Mouse (Mus musculus) liver, embryonic 11.5 days (tissue): Measurements from ENCODE around the gene C2cd2. TPM values are rescaled to one million over a fixed set of nuclear protein-coding genes. Genes with fewer than 3 reads are reported as not detected.
"Not testable (repeated sequence)": the region's sequence is repeated elsewhere in the genome, so short reads cannot be mapped to it uniquely, and the experiment has no call there.

Experiments
- ATAC-seq: fragments of 200-750 bp; cut with Nextera tagmentation; replicated peaks from 2 replicates; pipeline ENCODE4 v1.8.0; 2017; ENCODE audit warnings: moderate number of reproducible peaks, mild to moderate bottlenecking, moderate TSS enrichment, moderate library complexity; ENCODE audit not compliant: low FRiP score
- DNase-seq: peaks from one replicate; pipeline ENCODE4 v3.0.0-alpha.2; 2017; ENCODE audit warnings: low spot score
- H3K27ac ChIP-seq: fragments of 300-500 bp; sonication (generic); 2 replicates; pipeline ENCODE4 v1.5.1; 2014; ENCODE audit warnings: mild to moderate bottlenecking, low read depth, low read length, control low read depth
- H3K27me3 ChIP-seq: fragments of 300-500 bp; sonication (generic); replicated peaks from 2 replicates; pipeline ENCODE4 v1.6.1; 2014; ENCODE audit warnings: low read length, mixed read lengths; ENCODE audit not compliant: control insufficient read depth, insufficient read depth
- H3K36me3 ChIP-seq: fragments of 300-500 bp; sonication (generic); 2 replicates; pipeline ENCODE4 v1.6.1; 2014; ENCODE audit warnings: mild to moderate bottlenecking, low read length, moderate library complexity, mixed read lengths; ENCODE audit not compliant: control insufficient read depth, insufficient read depth
- H3K4me1 ChIP-seq: fragments of 300-500 bp; sonication (generic); replicated peaks from 2 replicates; pipeline ENCODE4 v1.6.1; 2014; ENCODE audit warnings: low read length, mixed read lengths; ENCODE audit not compliant: control insufficient read depth, insufficient read depth
- H3K4me2 ChIP-seq: fragments of 300-500 bp; sonication (generic); 2 replicates; pipeline ENCODE4 v1.6.1; 2014; ENCODE audit warnings: mild to moderate bottlenecking, control low read depth, moderate library complexity
- H3K4me3 ChIP-seq: fragments of 300-500 bp; sonication (generic); 2 replicates; pipeline ENCODE4 v1.5.1; 2014; ENCODE audit warnings: low read depth, low read length, control low read depth
- H3K9ac ChIP-seq: fragments of 300-500 bp; sonication (generic); 2 replicates; pipeline ENCODE4 v1.6.1; 2014; ENCODE audit warnings: low read depth, low read length, control low read depth
- H3K9me3 ChIP-seq: fragments of 300-500 bp; sonication (generic); 2 replicates; pipeline ENCODE4 v1.6.1; 2016; ENCODE audit warnings: low read length, inconsistent platforms, mixed read lengths; ENCODE audit not compliant: control insufficient read depth
- WGBS: fragments of 180-500 bp; shearing (Covaris S2); extraction: QIAGEN DNeasy Blood & Tissue Kit; methylation state at CpG from one replicate; pipeline ENCODE4 v1.1.7; 2014; 5-methylcytosine and 5-hydroxymethylcytosine counted together
- polyA plus RNA-seq: library from polyadenylated mRNA; unstranded; fragments of >200 nt; fragmentation: Nextera tagmentation; extraction: Ambion mirVana; gene quantifications from 2 replicates; pipeline ENCODE4 v1.2.1, GENCODE M21; 2014

Gene C2cd2
- polyA plus RNA-seq = 12.1 and 12.5 TPM in 2 replicates

DNA sequence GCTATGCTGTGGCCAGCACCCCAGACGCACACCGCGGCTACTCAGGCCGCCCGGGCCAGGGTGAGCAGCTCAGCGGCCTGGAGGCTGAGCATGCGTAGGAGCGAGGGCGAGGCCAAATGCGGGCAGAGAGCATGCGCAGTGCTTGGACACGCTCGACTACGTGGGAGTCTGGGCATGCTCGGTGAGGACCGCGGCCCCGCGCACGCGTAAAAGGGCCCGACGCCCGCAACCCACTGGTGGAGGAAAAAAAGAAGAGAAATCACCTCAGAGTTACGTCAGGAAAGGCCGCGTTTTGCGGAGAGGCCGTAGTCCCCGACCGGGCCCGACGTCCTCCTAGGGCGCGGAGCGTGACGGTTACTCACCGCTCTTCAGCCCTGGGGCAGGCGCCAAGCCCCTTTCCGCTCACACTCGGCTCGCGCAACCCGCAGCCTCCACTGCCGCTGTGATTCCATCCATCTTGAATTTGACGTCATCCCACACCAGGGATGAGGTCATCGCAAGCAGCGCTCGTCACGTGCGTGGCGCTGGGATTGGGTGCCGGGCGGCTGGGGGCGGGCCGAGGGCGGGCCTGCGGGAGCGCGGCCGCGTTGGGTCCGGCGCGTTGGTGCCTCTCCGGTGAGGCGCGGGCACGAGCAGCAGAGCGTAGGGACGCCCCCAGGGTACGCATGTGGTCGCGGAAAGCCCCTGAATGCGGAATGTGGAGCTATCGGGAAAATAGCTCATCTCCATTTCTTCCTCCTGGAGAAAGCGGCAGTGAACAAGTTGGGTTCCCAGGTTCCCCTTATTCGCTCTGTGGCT, at the start of gene C2cd2, which contains the start of gene Zbtb21:
C2cd2 (minus strand) TSS at position 448 of the 798 bp plus-strand sequence.
Zbtb21 (minus strand) TSS at position 472 of the 798 bp plus-strand sequence.
- Histone ChIP-seq H3K27me3 (no peaks in the 10 kb centered on the region), H3K27ac (peak within 1 kb of the TSS; percentile 89), H3K4me1 (peaks cover 23% of the 10 kb centered on the region), H3K9me3 (no peaks in the 10 kb centered on the region), H3K36me3 (no peaks in the 10 kb centered on the region), H3K4me3 (peak within 1 kb of the TSS; percentile 85), H3K4me2 (peak within 1 kb of the TSS; percentile 94), H3K9ac (peak within 1 kb of the TSS; percentile 93)
- DNase-seq (peak; percentile 91), ATAC-seq (peak; percentile 95)
- under 1% methylated on average over 78 of the region's 78 CpGs for WGBS

DNA sequence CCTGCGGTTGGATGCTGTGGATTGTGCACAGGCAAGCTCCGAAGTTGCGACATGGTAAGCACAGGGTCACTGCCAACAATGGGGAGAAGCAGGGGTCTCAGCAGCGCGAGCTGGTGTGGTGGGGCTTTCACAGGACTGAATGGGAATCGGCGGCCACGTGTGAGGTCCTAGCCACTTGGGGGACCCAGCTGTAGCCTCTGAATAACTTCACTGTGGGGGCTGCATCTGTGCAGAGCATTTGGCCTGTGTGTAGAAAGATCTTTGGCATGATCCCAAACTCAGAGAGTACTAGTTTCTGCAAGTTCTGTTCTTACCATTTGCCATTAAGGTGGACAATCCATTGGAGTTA, 35.0 kb upstream of the C2cd2 start:
- H3K4me1 ChIP-seq, H3K27me3 ChIP-seq, DNase-seq: not testable (repeated sequence)
- Histone ChIP-seq H3K4me3 (peak overlapping the region; percentile 69), H3K4me2 (peak overlapping the region; percentile 79), H3K36me3 (peaks cover 10% of the 10 kb centered on the region; the same call in 1 of the 2 replicates), H3K27ac (peak overlapping the region; percentile 81; the same call in 1 of the 2 replicates), H3K9ac (peak overlapping the region; percentile 75), H3K9me3 (peaks cover 12% of the 10 kb centered on the region)
- 4% methylated on average over 8 of the region's 8 CpGs for WGBS
- peak; percentile 32 for ATAC-seq

DNA sequence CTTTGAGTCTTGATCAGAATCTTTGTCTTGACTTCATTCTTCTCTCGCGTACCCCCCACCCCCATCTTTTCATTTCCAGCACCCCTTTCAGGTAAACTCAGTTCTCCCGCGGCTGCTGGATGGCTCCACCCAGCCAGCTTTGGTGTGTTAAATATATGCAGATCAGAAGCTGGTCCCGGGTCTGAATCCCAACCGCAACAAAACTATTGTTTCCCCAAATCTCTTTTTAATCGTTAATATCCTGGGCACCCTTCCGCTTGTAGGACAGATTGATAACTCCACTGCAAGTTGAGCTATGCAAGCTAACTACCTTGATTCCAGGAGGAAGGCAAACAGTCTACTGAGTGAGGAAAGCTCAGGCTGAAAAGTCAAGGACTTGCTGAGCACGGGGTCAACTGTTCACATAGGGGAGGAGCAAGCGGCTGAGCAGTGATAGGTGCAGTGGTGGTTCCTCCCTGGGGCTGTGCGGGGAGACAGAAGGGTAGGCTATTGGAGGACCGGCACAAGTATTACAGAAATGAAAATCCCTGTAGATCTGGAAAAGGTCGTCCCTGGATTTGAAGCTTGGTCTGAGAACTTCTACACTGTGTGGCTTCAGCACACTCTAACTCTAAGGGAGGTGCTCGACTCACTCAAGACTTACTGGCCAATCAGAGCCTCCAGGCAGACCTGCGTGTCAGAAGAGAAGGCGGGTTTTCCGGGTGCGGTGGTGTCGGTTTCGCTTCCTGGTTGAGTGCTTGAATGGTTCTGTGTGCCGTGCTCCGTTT, 34.4 kb upstream of the C2cd2 start, which contains the start of gene B230307C23Rik:
B230307C23Rik (plus strand) TSS at position 700 of the 767 bp plus-strand sequence.
- Histone ChIP-seq H3K27me3 (no peaks in the 10 kb centered on the region), H3K36me3 (peaks cover 10% of the 10 kb centered on the region; the same call in 1 of the 2 replicates), H3K4me1 (peaks cover 10% of the 10 kb centered on the region), H3K9ac (peak within 1 kb of the TSS; percentile 75), H3K4me2 (peak within 1 kb of the TSS; percentile 79), H3K9me3 (peaks cover 8% of the 10 kb centered on the region), H3K4me3 (peak within 1 kb of the TSS; percentile 69), H3K27ac (peak within 1 kb of the TSS; percentile 81)
- DNase-seq = peak; percentile 85
- peak; percentile 98 for ATAC-seq
- WGBS = 3% methylated on average over 22 of the region's 22 CpGs

DNA sequence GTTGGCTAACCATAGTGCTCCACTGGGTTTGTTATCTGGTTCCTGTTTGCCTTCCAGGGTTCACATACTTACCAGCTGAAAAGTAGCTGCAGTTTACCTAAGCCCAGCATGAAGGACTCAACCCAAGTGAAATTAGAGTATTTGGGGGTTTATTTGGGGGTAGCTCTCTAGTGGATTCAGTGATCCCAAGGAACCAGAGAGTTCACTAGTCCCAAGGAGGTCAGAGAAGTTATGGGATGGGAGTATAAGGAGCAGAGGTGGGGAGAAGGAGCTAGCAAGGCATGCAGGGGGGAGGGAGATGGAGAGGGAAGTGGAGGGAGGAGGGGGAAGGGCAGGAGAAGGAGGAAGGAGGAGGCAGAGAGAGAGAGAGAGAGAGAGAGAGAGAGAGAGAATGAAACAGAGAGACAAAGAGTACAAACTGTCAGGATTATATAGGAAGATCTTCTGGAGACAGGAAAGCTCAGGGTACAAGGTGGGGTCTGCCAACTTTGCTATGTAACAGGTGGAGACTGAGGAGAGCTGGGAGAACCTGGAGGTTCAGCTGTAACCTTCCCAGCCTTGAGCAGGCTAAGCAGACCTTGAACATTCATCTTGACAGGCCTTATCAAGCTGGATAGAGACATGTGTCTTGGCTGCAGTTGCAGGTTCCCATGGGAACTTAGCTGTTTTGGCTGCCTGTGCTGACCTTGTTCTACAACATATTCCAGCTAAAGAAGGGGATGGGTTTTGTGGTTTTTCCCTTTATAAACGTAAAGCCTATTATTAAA, 33.6 kb upstream of the C2cd2 start:
- 17% methylated on average over 1 of the region's 1 CpGs for WGBS
- peaks cover 10% of the 10 kb centered on the region for H3K4me1 ChIP-seq
- DNase-seq (no peak), ATAC-seq (no peak)
- H3K27ac ChIP-seq = peak overlapping the region; percentile 81
- H3K36me3 ChIP-seq = peaks cover 10% of the 10 kb centered on the region; the same call in 1 of the 2 replicates
- H3K4me3 ChIP-seq = peak overlapping the region; percentile 69
- H3K4me2 ChIP-seq = peak overlapping the region; percentile 79
- H3K9me3 ChIP-seq = peaks cover 8% of the 10 kb centered on the region
- H3K27me3 ChIP-seq = no peaks in the 10 kb centered on the region
- peak overlapping the region; percentile 75 for H3K9ac ChIP-seq

DNA sequence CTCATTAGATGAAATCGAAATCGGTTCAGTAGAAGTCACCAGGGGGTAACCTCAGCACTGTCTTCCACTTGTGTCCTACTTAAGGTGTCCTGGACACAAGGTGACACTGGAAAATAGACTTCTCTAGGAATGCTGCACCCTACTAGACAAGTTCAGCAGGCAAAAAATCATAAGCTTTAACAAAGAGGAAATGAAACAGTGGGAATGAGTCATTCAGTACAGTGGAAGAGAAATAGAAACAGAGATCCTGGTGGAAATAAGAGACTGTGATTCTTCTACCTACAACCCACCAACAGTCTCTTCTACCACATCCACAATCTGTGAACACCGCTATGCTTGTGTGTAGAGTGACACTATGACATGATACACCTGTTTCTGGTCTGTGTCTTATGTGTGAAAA, 30.1 kb upstream of the C2cd2 start:
- not testable (repeated sequence) for DNase-seq, H3K9me3 ChIP-seq

DNA sequence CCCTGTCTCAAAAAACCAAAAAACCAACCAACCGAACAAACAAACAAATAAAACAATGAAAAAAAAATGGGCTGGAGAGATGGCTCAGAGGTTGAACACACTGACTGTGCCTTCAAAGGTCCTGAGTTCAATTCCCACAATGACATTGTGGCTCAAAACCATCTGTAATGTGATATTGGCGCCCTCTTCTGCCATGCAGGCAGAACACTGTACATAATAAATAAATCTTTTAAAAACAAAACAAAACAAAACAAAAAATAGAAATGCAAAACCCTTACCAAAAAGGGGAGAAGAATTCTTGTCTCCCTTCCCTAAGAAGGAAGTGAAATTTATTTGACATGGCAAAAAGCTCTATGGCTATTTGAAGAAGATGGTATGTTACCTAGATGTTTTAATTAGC, 29.1 kb upstream of the C2cd2 start:
- H3K9me3 ChIP-seq = no peaks in the 10 kb centered on the region
- H3K4me2 ChIP-seq = no peak overlapping the region
- no peak overlapping the region for H3K27ac ChIP-seq
- H3K27me3 ChIP-seq = no peaks in the 10 kb centered on the region
- H3K36me3 ChIP-seq = no peaks in the 10 kb centered on the region
- peaks cover 6% of the 10 kb centered on the region for H3K4me1 ChIP-seq
- ATAC-seq = no peak
- no peak for DNase-seq
- WGBS = 66% methylated on average over 2 of the region's 2 CpGs
- H3K4me3 ChIP-seq = no peak overlapping the region
- no peak overlapping the region for H3K9ac ChIP-seq

More for the DNA sequence above, 30.1 kb upstream of the C2cd2 start:
- ATAC-seq, H3K4me2 ChIP-seq, H3K27me3 ChIP-seq, H3K4me1 ChIP-seq, H3K9ac ChIP-seq, H3K4me3 ChIP-seq, H3K36me3 ChIP-seq, H3K27ac ChIP-seq: not testable (repeated sequence)
- WGBS = 71% methylated on average over 3 of the region's 3 CpGs

DNA sequence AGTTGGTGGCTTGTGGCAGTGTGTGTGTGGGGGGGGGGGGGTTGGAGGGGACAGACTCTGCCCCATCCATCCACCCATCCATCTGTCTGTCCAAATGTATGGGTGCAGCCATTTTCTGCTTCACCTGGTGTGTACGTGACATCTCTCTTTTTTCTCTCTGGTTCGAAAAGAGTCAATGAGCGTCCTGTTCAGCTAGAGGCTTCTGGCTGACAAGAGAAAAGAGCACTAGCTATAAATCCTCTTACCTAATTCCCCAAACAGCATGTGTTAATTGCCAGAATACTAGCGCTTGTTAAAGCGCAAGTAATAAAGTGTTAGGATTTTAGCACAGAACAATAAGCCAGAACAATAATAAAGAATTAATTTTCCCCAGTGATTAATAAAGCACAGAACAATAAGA, 22.2 kb upstream of the C2cd2 start:
- H3K27me3 ChIP-seq = no peaks in the 10 kb centered on the region
- DNase-seq (no peak), ATAC-seq (no peak)
- no peak overlapping the region for H3K9ac ChIP-seq
- H3K4me2 ChIP-seq = no peak overlapping the region
- no peak overlapping the region for H3K4me3 ChIP-seq
- no peaks in the 10 kb centered on the region for H3K36me3 ChIP-seq
- WGBS = 86% methylated on average over 5 of the region's 5 CpGs
- H3K4me1 ChIP-seq = no peaks in the 10 kb centered on the region
- H3K9me3 ChIP-seq = no peaks in the 10 kb centered on the region
- H3K27ac ChIP-seq = no peak overlapping the region

DNA sequence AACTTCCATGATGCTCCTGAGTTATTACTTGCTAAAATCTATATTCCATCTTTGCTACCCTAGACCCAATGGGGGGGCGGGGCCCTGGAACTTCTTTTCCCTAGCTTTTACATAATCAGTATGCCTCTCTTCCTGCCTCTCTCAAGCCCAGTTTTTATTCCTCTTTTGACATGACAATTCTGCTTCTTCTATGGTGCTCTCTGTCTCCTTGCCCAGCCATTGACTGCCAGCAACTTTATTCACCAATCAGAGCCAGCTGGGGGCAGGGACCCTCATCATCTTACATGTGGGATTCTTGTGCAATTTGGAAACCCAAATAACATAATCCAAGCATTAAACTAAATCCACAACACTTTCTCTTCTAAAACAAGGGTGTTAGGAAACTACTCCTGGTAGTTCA, 19.0 kb upstream of the C2cd2 start:
- no peak overlapping the region for H3K9ac ChIP-seq
- DNase-seq (no peak), ATAC-seq (no peak)
- H3K4me3 ChIP-seq = no peak overlapping the region
- H3K36me3 ChIP-seq = no peaks in the 10 kb centered on the region
- no peaks in the 10 kb centered on the region for H3K27me3 ChIP-seq
- no peaks in the 10 kb centered on the region for H3K9me3 ChIP-seq
- H3K27ac ChIP-seq = no peak overlapping the region
- H3K4me2 ChIP-seq = no peak overlapping the region
- H3K4me1 ChIP-seq = peaks cover 2% of the 10 kb centered on the region; the same call in 1 of the 2 replicates
- 69% methylated on average over 1 of the region's 1 CpGs for WGBS
